Mouse (Mus musculus) E14TG2a.4 (cell line): Measurements from ENCODE around the gene Dnah9.

Experiments used
- CTCF ChIP-seq: conservative IDR thresholded peaks from 2 replicates; pipeline ENCODE4 v1.5.1; 2014; ENCODE audit warnings: low read length
- NANOG ChIP-seq: IDR thresholded peaks from 2 replicates; pipeline ENCODE4 v1.6.1; 2014; ENCODE audit warnings: borderline replicate concordance, low read length, mixed read lengths
- POU5F1 ChIP-seq: IDR thresholded peaks from 2 replicates; pipeline ENCODE4 v1.6.1; 2014; ENCODE audit warnings: low read length, borderline replicate concordance

- TF ChIP-seq CTCF: no peak
- no peak for TF ChIP-seq NANOG
- TF ChIP-seq POU5F1: no peak
These were observed 343.8 kb downstream of the Dnah9 start for GRCm38 (mm10) chr11:65824556-65824955.
